Mouse (Mus musculus): ENCODE data around the gene Tle2.
A peak's percentile ranks its signal among the peaks of the same experiment; 100 is the strongest.

The Tle2 gene

DNA sequence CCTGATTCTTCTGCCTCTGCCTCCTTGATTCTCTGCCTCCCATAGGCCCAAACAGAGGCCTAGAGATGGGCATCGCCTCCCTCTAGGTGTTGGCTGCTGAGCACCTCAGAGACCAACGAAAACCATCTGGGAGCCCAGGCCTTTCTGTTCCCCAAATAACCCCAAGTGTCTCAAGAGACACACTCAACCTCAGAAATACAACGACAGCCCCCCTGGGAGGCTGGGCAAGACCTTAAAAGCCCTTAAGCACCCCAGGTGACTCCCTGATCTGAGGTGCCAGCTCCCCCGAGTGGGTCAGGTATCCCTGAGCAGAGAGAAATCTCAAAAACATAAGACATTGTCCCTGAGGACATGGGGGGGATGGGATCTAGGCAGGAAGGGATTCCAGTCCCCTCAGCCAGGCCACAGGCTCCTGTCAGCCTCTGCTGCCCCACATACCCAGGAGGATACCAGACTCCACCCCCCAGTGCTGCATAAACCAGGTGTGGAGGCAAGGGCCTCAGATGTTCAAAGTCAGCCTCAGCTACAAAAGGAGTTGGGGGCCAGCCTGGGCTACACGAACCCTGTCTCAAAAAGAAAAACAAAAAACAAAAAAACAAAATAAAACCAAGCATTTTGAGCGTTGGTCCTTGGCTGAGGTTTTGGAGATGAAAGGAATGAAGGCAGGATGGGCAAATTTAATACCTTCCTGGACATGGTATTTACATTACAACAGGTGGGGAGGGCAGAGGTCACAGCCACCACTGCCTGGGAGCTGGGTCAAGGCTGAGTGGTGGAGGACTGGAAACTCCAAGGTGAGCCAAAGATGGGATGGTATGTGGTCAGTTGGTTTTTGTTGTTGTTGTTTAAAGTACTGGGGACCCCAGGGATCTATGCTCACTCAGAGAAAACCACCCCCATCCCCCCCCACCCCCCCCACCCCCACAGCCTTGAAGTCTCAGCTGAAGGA is 20.3 kb upstream of the Tle2 start:
- DNase-seq (ENCODE audit: low read depth, low spot score), result no peak

DNA sequence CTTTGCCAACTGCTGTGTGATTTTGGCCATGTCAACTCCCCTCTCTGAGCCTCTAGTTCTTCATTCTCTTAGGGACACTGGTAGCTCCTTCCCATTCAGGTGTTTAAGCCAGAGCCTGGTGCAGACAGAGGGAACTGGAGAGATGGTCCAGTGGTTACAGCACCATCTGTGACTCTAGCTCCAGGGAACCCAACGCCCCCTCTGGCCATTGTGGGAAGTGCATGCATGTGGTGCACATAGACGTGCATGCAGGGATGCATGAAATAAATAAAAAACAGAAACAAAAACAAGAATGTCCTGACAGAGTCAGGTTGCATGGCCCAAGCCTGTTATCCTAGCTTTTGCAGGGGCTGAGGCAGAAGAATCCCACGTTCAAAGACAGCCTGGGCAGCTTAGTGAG is 18.1 kb upstream of the Tle2 start:
- no peak for DNase-seq (ENCODE audit: low read depth, low spot score)

- no peak for DNase-seq (ENCODE audit: low read depth, low spot score)
Observed at GRCm38 (mm10) chr10:81557491-81557890, 16.9 kb upstream of the Tle2 start.

GRCm38 (mm10) chr10:81559163-81559626 is 15.2 kb upstream of the Tle2 start, which contains the start of gene Aes:
Aes (plus strand) TSS chr10:81559488.
- DNase-seq (ENCODE audit: low read depth, low spot score), result no peak

GRCm38 (mm10) chr10:81559627-81560539 is 14.5 kb upstream of the Tle2 start:
- DNase-seq (ENCODE audit: low read depth, low spot score), result no peak

GRCm38 (mm10) chr10:81560719-81561459 is 13.5 kb upstream of the Tle2 start:
- no peak for DNase-seq (ENCODE audit: low read depth, low spot score)

- DNase-seq (ENCODE audit: low read depth, low spot score), result no peak
Observed at GRCm38 (mm10) chr10:81562411-81562810, 11.9 kb upstream of the Tle2 start.

- no peak for DNase-seq (ENCODE audit: low read depth, low spot score)
Observed at GRCm38 (mm10) chr10:81563481-81563880, 10.9 kb upstream of the Tle2 start.

DNA sequence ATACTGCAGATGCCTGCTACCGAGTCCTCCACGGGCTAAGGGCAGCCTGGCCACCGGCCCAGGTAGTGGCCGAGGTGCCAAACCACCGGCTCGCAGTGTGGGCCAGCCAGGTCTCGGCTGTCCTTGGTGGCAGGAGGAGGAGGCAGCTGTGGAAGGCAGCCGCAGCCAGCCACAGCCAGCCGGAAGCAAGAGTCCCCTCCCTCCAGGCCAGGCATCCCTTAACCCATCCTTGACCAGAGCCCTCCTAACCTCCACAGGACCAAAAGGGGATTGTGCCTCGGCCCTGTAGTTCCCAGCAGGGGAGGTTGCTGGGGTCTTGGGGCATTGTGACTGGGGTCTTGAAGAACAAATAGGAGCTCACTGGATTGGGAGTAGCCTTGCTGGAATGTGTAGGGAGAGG is 10.1 kb upstream of the Tle2 start:
- no peak for DNase-seq (ENCODE audit: low read depth, low spot score)

- DNase-seq (ENCODE audit: low read depth, low spot score), result no peak
Observed at GRCm38 (mm10) chr10:81564734-81565133, 9.6 kb upstream of the Tle2 start.

GRCm38 (mm10) chr10:81565257-81566228 is 8.8 kb upstream of the Tle2 start:
- no peak for DNase-seq (ENCODE audit: low read depth, low spot score)

DNA sequence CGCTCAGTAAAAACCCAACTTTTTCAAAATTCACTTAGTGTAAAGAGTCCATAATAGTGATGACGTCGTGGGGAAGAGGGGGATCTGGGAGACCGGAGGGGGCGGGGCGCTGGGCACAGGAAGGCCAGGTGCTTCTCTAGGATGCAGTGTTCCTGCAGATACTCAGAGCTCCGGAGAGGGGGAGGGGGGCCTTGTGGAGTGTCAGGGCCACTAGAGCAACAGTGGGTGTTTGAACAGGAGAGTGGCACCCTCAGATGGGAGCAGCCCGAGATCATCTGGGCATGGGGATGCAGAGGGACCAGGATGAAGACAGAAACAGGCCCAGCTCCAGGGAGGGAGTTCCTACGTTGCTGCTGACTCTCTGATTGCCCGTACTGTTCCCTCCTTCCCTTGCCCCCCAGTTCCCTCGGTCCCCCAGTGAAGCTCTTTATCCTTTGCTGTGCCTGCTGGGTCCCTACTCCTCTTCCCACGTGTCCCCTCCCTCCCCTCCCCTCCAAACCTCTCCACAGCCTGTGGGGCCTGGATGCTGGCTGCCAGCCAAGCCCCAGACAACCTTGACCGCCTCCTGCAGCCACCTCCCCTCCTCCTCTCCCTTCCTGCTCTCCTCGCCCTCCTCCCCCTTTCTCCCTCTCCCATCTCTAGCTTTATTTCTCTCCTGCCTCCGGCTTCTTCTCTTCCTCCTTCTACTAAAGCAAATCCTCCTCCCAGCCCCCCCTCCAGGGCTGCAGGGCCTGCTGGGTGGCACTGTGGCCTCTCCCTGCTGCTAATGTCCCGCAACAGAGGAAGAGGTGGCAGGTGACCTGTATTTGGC is 5.8 kb upstream of the Tle2 start:
- DNase-seq (ENCODE audit: low read depth, low spot score), result no peak

DNA sequence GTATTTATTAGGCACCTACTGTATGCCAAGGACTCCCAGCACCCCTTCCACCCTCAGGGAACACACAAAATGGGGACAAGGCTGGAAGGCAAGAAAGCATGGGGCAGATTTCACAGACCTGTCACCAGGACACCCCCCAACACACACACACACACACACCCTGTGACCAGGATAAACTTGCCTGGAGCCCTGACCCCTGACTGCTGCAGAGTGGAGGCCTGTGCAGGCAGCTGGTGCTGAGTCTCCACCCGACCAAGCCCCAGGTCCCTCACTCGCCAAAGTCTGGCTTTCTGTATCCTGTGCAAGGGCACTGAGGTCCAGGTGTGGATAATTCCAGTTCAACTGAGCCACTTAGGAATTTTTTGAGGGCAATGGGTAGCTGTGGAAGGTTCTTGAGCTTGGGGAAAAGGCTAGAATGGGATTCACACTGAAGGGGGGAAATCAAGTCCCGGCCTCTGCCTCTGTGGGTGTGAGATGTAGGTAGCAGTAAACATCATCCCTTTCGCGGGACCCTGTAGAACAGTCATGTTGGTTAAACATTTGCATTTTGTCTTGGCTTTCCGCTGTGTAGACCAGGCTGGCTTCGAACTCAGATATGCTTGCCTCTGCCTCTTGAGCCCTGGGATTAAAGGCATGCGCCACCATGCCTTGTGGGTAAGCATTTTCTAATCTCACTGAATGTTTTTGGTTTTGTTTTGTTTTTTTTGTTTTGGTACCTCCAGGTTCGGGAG is 4.7 kb upstream of the Tle2 start:
- DNase-seq (ENCODE audit: low read depth, low spot score), result no peak

- DNase-seq (ENCODE audit: low read depth, low spot score), result no peak
Observed at GRCm38 (mm10) chr10:81570238-81570800, 4.0 kb upstream of the Tle2 start.

GRCm38 (mm10) chr10:81570831-81571500 is 3.4 kb upstream of the Tle2 start:
- peak; percentile 89 for DNase-seq (ENCODE audit: low read depth, low spot score)

- DNase-seq (ENCODE audit: low read depth, low spot score), result peak; percentile 94
Observed at GRCm38 (mm10) chr10:81571501-81571876, 2.9 kb upstream of the Tle2 start.

- DNase-seq (ENCODE audit: low read depth, low spot score), result no peak
Observed at GRCm38 (mm10) chr10:81572133-81572671, 2.2 kb upstream of the Tle2 start.

- DNase-seq (ENCODE audit: low read depth, low spot score), result no peak
Observed at GRCm38 (mm10) chr10:81572975-81573374, 1.4 kb upstream of the Tle2 start.
